Mouse (Mus musculus) brain, embryonic 14.5 days (tissue): ENCODE results near the gene Gm11639.
A peak's percentile ranks its signal among the peaks of the same experiment; 100 is the strongest.

Source experiments
- CTCF ChIP-seq: fragments of 200-500 bp; IDR thresholded peaks from 2 replicates; pipeline ENCODE4 v1.5.1; 2012; ENCODE audit warnings: inconsistent platforms, mild to moderate bottlenecking, moderate library complexity, borderline replicate concordance; ENCODE audit not compliant: insufficient read depth, insufficient read length; ENCODE audit errors: extremely low read depth
- POLR2A ChIP-seq: fragments of 200-500 bp; IDR thresholded peaks from 2 replicates; pipeline ENCODE4 v1.6.1; 2012; ENCODE audit warnings: mild to moderate bottlenecking, inconsistent platforms, borderline replicate concordance; ENCODE audit not compliant: poor library complexity, insufficient read depth, insufficient read length, severe bottlenecking; ENCODE audit errors: extremely low read depth

- TF ChIP-seq CTCF, result peak; percentile 79
- no peak for TF ChIP-seq POLR2A
Observed at GRCm38 (mm10) chr11:104768072-104768471, 82.6 kb downstream of the Gm11639 start.
